Comparison of ENCODE assay signal across 26 mouse cellular contexts in the genomic region with DNA sequence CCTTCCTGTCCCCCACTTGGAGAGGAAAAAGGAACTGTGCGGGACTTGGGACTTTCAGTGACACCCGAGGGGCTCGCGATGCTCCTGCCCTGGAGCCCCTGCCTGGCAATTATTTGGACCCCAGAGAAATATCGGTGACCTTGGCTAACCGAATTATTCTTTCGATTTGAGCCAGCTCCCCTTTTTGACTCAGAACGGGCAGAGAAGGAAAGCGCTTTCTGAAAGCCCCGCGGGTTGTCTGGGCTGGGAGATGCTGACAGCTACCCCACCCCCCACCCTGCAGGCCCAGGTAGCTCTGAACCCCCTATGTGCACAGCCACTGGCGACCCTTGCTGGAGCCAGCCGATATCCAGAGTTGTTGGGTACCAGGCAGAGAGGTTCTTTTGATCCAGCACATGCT. TPM values are rescaled to one million over a fixed set of nuclear protein-coding genes. Genes with fewer than 3 reads are reported as not detected.
DNase-seq lines count a peak whose midpoint lies in the region; ATAC-seq and TF ChIP-seq lines count a peak whose summit lies in the region.
"Had no signal": no experiment of that assay in that cellular context is flagged by ENCODE, and none has a peak within 500 bp of the region (broad histone marks: within the 10 kb centered on the region; RNA-seq: fewer than 3 reads in every experiment).

No protein-coding gene starts in this region.

- no peaks in the 10 kb centered on the region for H3K36me3 ChIP-seq in heart, embryonic 14.5 days (ENCODE audit: control insufficient read depth, insufficient read depth, low read length)
- no peaks in the 10 kb centered on the region for H3K36me3 ChIP-seq in liver, postnatal 0 days (replicated peaks; ENCODE audit: insufficient read depth, low read length)
- H3K36me3 ChIP-seq in CH12.LX (replicated peaks in 1 of 2; ENCODE audit: control insufficient read depth in 1 of 2, insufficient read depth in 1 of 2, low read length in 1 of 2) = no peaks in the 10 kb centered on the region
- H3K36me3 ChIP-seq: embryonic facial prominence, embryonic 13.5 days; embryonic facial prominence, embryonic 15.5 days; forebrain, embryonic 10.5 days; forebrain, embryonic 12.5 days; G1E had no signal

- TF ChIP-seq EP300 in liver, postnatal 0 days (IDR thresholded peaks at IDR 0.05; ENCODE audit: low read depth) = no peak
- TF ChIP-seq EP300 in CH12.LX (IDR thresholded peaks at IDR 0.05; ENCODE audit: low read length) = peak; percentile 91

- in situ Hi-C loops in CH12.LX (cut with MboI; ENCODE audit: low pct_ligation_motif_present, low pct_unique_long_range_greater_than_20kb, low sequenced_read_pairs) = no loop called here

- H3K9ac ChIP-seq in heart, embryonic 14.5 days (ENCODE audit: low read length) = 0 out of 2 replicates have a peak overlapping the region, but pooled peaks have one; percentile 17
- H3K9ac ChIP-seq in liver, postnatal 0 days (replicated peaks) = no peak overlapping the region
- H3K9ac ChIP-seq in CH12.LX (ENCODE audit: insufficient read depth, low read depth) = no peak overlapping the region
- H3K9ac ChIP-seq: embryonic facial prominence, embryonic 13.5 days; embryonic facial prominence, embryonic 15.5 days; forebrain, embryonic 12.5 days had no signal

- WGBS in heart, embryonic 14.5 days = 29% methylated on average over 13 of the region's 13 CpGs
- 31% methylated on average over 13 of the region's 13 CpGs for WGBS in liver, postnatal 0 days (ENCODE audit: insufficient replicate concordance)
- WGBS in cerebellum, adult 2 months = 54% methylated on average over 13 of the region's 13 CpGs

- ATAC-seq in heart, embryonic 14.5 days (ENCODE audit: insufficient number of reproducible peaks, insufficient read depth, low FRiP score, low read depth) = no peak
- ATAC-seq in liver, postnatal 0 days = no peak
- ATAC-seq: activated CD4-positive, CD25-positive, alpha-beta regulatory T cell, adult 4 months; forebrain, embryonic 14.5 days; forebrain, embryonic 16.5 days; Patski had no signal

- no peak for DNase-seq in heart, adult 8-10 months (ENCODE audit: low spot score)
- no peak for DNase-seq in liver, postnatal 0 days
- DNase-seq in liver (no peak), CH12.LX (ENCODE audit: extremely low read depth) (no peak)
- DNase-seq in right cerebral cortex, postnatal 25 days = no peak
- DNase-seq in cerebellum, adult 2 months = no peak
- DNase-seq: adrenal gland, adult 8-10 months; adrenal gland, postnatal 25 days; B cell, adult 2 months; cerebellum, adult 11-12 months; cerebellum, adult 8-10 months; cerebellum, adult 9-11 months; cerebellum, postnatal 14 days; cerebellum, postnatal 36 days; embryo, embryonic 11 days had no signal

- TF ChIP-seq CTCF in liver, postnatal 0 days (IDR thresholded peaks at IDR 0.05; ENCODE audit: low read depth) = no peak
- TF ChIP-seq CTCF in CH12.LX (conservative IDR thresholded peaks at IDR 0.05 in 1 of 2, IDR thresholded peaks at IDR 0.05 in 1 of 2; ENCODE audit: low read depth in 2 of 2, low read length in 2 of 2) = no peak
- TF ChIP-seq CTCF in cerebellum, adult 2 months (IDR thresholded peaks at IDR 0.05; ENCODE audit: borderline replicate concordance, insufficient read depth, low read depth, low read length) = no peak

- no peak overlapping the region for H3K27ac ChIP-seq in heart, embryonic 14.5 days (replicated peaks in 1 of 2; ENCODE audit: control insufficient read depth in 1 of 2, insufficient read depth in 1 of 2, low read depth in 2 of 2, low read length in 2 of 2)
- H3K27ac ChIP-seq in liver, postnatal 0 days (ENCODE audit: low read depth) = 0 out of 2 replicates have a peak overlapping the region, but pooled peaks have one; percentile 12
- no peak overlapping the region for H3K27ac ChIP-seq in CH12.LX (ENCODE audit: insufficient read depth, low read depth)
- H3K27ac ChIP-seq in cerebellum, adult 2 months (ENCODE audit: insufficient read depth, low read length) = no peak overlapping the region
- H3K27ac ChIP-seq: embryonic facial prominence, embryonic 13.5 days; embryonic facial prominence, embryonic 15.5 days; forebrain, embryonic 10.5 days; forebrain, embryonic 12.5 days had no signal

- peaks cover 7 to 16% of the 10 kb centered on the region in 2 experiments for H3K4me1 ChIP-seq in heart, embryonic 14.5 days (ENCODE audit: control insufficient read depth in 2 of 2, insufficient read depth in 2 of 2, low read length in 2 of 2)
- peaks cover 14% of the 10 kb centered on the region for H3K4me1 ChIP-seq in liver, postnatal 0 days (ENCODE audit: insufficient read depth)
- peaks cover 46 to 90% of the 10 kb centered on the region in 2 experiments for H3K4me1 ChIP-seq in CH12.LX (ENCODE audit: control insufficient read depth in 1 of 2, insufficient read depth in 2 of 2)
- H3K4me1 ChIP-seq in cerebellum, adult 2 months (ENCODE audit: control insufficient read depth, insufficient read depth, low read length) = peaks cover 10% of the 10 kb centered on the region; the same call in 1 of the 2 replicates

- H3K79me2 ChIP-seq in CH12.LX (replicated peaks; ENCODE audit: control insufficient read depth, extremely low read depth, insufficient read depth, poor library complexity, severe bottlenecking) = no peaks in the 10 kb centered on the region

- peaks cover 23% of the 10 kb centered on the region for H3K27me3 ChIP-seq in heart, embryonic 14.5 days (ENCODE audit: control insufficient read depth, insufficient read depth, low read length)
- H3K27me3 ChIP-seq in liver, postnatal 0 days (ENCODE audit: insufficient read depth, low read length) = peaks cover 30% of the 10 kb centered on the region
- H3K27me3 ChIP-seq in CH12.LX (replicated peaks) = peaks cover 58% of the 10 kb centered on the region
- no peaks in the 10 kb centered on the region for H3K27me3 ChIP-seq in cerebellum, adult 2 months (ENCODE audit: control insufficient read depth, insufficient read depth, low read length)

- no peak for TF ChIP-seq POLR2A in CH12.LX (IDR thresholded peaks at IDR 0.05; ENCODE audit: low read depth, low read length)
- TF ChIP-seq POLR2A in cerebellum, adult 2 months (IDR thresholded peaks at IDR 0.05; ENCODE audit: borderline replicate concordance, insufficient read depth, low read length) = no peak

- H3K4me2 ChIP-seq in heart, embryonic 14.5 days (ENCODE audit: low read length) = no peak overlapping the region
- peak overlapping the region; percentile 15; the same call in 1 of the 2 replicates for H3K4me2 ChIP-seq in liver, postnatal 0 days (ENCODE audit: low read depth, low read length)
- peak overlapping the region; percentile 76 for H3K4me2 ChIP-seq in CH12.LX (ENCODE audit: insufficient read depth, low read depth, poor library complexity, severe bottlenecking)
- H3K4me2 ChIP-seq: embryonic facial prominence, embryonic 13.5 days; embryonic facial prominence, embryonic 15.5 days; forebrain, embryonic 12.5 days had no signal

- H3K4me3 ChIP-seq in heart, embryonic 14.5 days (ENCODE audit: control insufficient read depth in 1 of 2, insufficient read depth in 1 of 2, low read depth in 1 of 2, low read length in 2 of 2) = no peak overlapping the region
- H3K4me3 ChIP-seq in liver, postnatal 0 days (ENCODE audit: low read depth, low read length) = no peak overlapping the region
- H3K4me3 ChIP-seq in CH12.LX (replicated peaks in 1 of 3; ENCODE audit: low read depth in 2 of 3, low read length in 2 of 3, poor library complexity in 1 of 3) = no peak overlapping the region
- no peak overlapping the region for H3K4me3 ChIP-seq in cerebellum, adult 2 months (replicated peaks; ENCODE audit: insufficient read depth, low read depth, low read length)
- H3K4me3 ChIP-seq: embryonic facial prominence, embryonic 13.5 days; embryonic facial prominence, embryonic 15.5 days; erythroblast, embryonic 14.5 days; forebrain, embryonic 10.5 days; forebrain, embryonic 12.5 days had no signal

- no peaks in the 10 kb centered on the region for H3K9me3 ChIP-seq in heart, embryonic 14.5 days (ENCODE audit: control insufficient read depth, low read length)
- H3K9me3 ChIP-seq in liver, postnatal 0 days (ENCODE audit: low read length) = no peaks in the 10 kb centered on the region
- H3K9me3 ChIP-seq in CH12.LX (replicated peaks; ENCODE audit: low read length) = no peaks in the 10 kb centered on the region
- H3K9me3 ChIP-seq: embryonic facial prominence, embryonic 13.5 days; embryonic facial prominence, embryonic 15.5 days; forebrain, embryonic 10.5 days; forebrain, embryonic 12.5 days; G1E had no signal

- TF ChIP-seq RAD21 in CH12.LX (IDR thresholded peaks at IDR 0.05; ENCODE audit: low read depth, low read length) = no peak

- dilution Hi-C loops in CH12.LX (cut with MboI; ENCODE audit: extremely low pct_ligation_motif_present, extremely low pct_unique_long_range_greater_than_20kb, low sequenced_read_pairs) = no loop called here

TF ChIP-seq in CH12.LX, 34 proteins besides CTCF, POLR2A, EP300 and RAD21 (continues in another document):
- TF ChIP-seq TCF12 (IDR thresholded peaks at IDR 0.05; ENCODE audit: low read depth, low read length) (peak; percentile 89), ZC3H11A (IDR thresholded peaks at IDR 0.05; ENCODE audit: low read depth, low read length) (no peak), POLR2AphosphoS2 (IDR thresholded peaks at IDR 0.05; ENCODE audit: low read depth, low read length) (no peak)

RNA-seq across cellular contexts. Expression of gene Arid5a, which starts 8.4 kb away (rescaled TPM):
- 10.3 and 12.5 TPM in 2 replicates for polyA plus RNA-seq in heart, embryonic 14.5 days (2014; fragmentation: Nextera tagmentation; extraction: Ambion mirVana)
- 10 to 100 TPM in 2 of 4 experiments, 1 to 10 TPM in 2; 4.7 to 16.6 (median 9.9) TPM for total RNA-seq in heart, adult 8-10 months (2022)
- 5.8 and 6.3 TPM in 2 replicates for polyA plus RNA-seq in liver, postnatal 0 days (2015; fragmentation: Nextera tagmentation; extraction: Ambion mirVana)
- total RNA-seq in CH12.LX (2012; rRNA removed) (15.2 and 19.6 TPM in 2 replicates), CH12.LX (2014; rRNA removed) (16.0 and 17.0 TPM in 2 replicates)
- polyA plus RNA-seq in CH12.LX (2012; ENCODE audit: insufficient read length, low read depth) = 13.2 and 16.1 TPM in 2 replicates
- 9.9 and 10.7 TPM in 2 replicates for polyA plus RNA-seq in cerebellum, adult 2 months (2012; rRNA removed)

RNA-seq across cellular contexts. Expression of gene Neurl3, which starts 24.6 kb away (rescaled TPM):
- polyA plus RNA-seq in heart, embryonic 14.5 days (2014; fragmentation: Nextera tagmentation; extraction: Ambion mirVana) = 4.6 and 5.2 TPM in 2 replicates
- total RNA-seq in heart, adult 8-10 months (2022) = 1 to 10 TPM; 2.0 to 4.4 (median 2.8) TPM
- 4.4 and 4.7 TPM in 2 replicates for polyA plus RNA-seq in liver, postnatal 0 days (2015; fragmentation: Nextera tagmentation; extraction: Ambion mirVana)
- total RNA-seq in CH12.LX (2012; rRNA removed) = 0.08 TPM in 1 of 2 replicates, not detected in the other
- total RNA-seq in CH12.LX (2014; rRNA removed) = 0.08 TPM in 1 of 2 replicates, not detected in the other
- 0.09 and 0.10 TPM in 2 replicates for polyA plus RNA-seq in CH12.LX (2012; ENCODE audit: insufficient read length, low read depth)
- polyA plus RNA-seq in cerebellum, adult 2 months (2012; rRNA removed) = 0.93 and 1.0 TPM in 2 replicates

RNA-seq across cellular contexts. Expression of gene Uggt1, which starts 54.6 kb away (rescaled TPM):
- 50.1 and 50.5 TPM in 2 replicates for polyA plus RNA-seq in heart, embryonic 14.5 days (2014; fragmentation: Nextera tagmentation; extraction: Ambion mirVana)
- total RNA-seq in heart, adult 8-10 months (2022) = 10 to 100 TPM; 26.8 to 31.9 (median 28.4) TPM
- polyA plus RNA-seq in liver, postnatal 0 days (2015; fragmentation: Nextera tagmentation; extraction: Ambion mirVana) = 15.4 and 15.8 TPM in 2 replicates
- total RNA-seq in CH12.LX (2012; rRNA removed) = 41.2 and 47.9 TPM in 2 replicates
- total RNA-seq in CH12.LX (2014; rRNA removed) = 35.3 and 39.8 TPM in 2 replicates
- 38.6 and 39.5 TPM in 2 replicates for polyA plus RNA-seq in CH12.LX (2012; ENCODE audit: insufficient read length, low read depth)
- 23.6 and 25.7 TPM in 2 replicates for polyA plus RNA-seq in cerebellum, adult 2 months (2012; rRNA removed)
